Mouse (Mus musculus): ENCODE measurements around the gene Rpl3. TPM values are rescaled to one million over a fixed set of nuclear protein-coding genes. Genes with fewer than 3 reads are reported as not detected.

The Rpl3 gene
- polyA plus RNA-seq, 1 experiment from 2014 or later, result 548 TPM

- H3K9me3 ChIP-seq (replicated peaks; ENCODE audit: control insufficient read depth, low read length, poor library complexity, severe bottlenecking), result no peaks in the 10 kb centered on the region; the same call in 1 of the 2 replicates
- 96% methylated on average over 2 of the region's 2 CpGs for WGBS
- no peak overlapping the region for H3K27ac ChIP-seq (ENCODE audit: low read length)
- no peaks in the 10 kb centered on the region for H3K4me1 ChIP-seq (ENCODE audit: control insufficient read depth, insufficient read depth, low read length)
- no peak overlapping the region for H3K4me3 ChIP-seq (ENCODE audit: low read depth, low read length)
- H3K27me3 ChIP-seq (ENCODE audit: control insufficient read depth, insufficient read depth, low read depth, low read length), result no peaks in the 10 kb centered on the region
- no peak overlapping the region for H3K4me2 ChIP-seq (ENCODE audit: low read length)
- ATAC-seq, result no peak
- no peak overlapping the region for H3K9ac ChIP-seq (ENCODE audit: low read depth, low read length)
- no peaks in the 10 kb centered on the region for H3K36me3 ChIP-seq (ENCODE audit: control insufficient read depth, insufficient read depth, low read length)
Observed at GRCm38 (mm10) chr15:80045749-80046148, 45.9 kb downstream of the Rpl3 start.

- no peak overlapping the region for H3K27ac ChIP-seq (ENCODE audit: low read length)
- no peaks in the 10 kb centered on the region for H3K27me3 ChIP-seq (ENCODE audit: control insufficient read depth, insufficient read depth, low read depth, low read length)
- 94% methylated on average over 10 of the region's 10 CpGs for WGBS
- no peak for ATAC-seq
- no peak overlapping the region for H3K4me2 ChIP-seq (ENCODE audit: low read length)
- no peak overlapping the region for H3K4me3 ChIP-seq (ENCODE audit: low read depth, low read length)
- H3K9me3 ChIP-seq (replicated peaks; ENCODE audit: control insufficient read depth, low read length, poor library complexity, severe bottlenecking), result no peaks in the 10 kb centered on the region; the same call in 1 of the 2 replicates
- no peaks in the 10 kb centered on the region for H3K4me1 ChIP-seq (ENCODE audit: control insufficient read depth, insufficient read depth, low read length)
- no peak overlapping the region for H3K9ac ChIP-seq (ENCODE audit: low read depth, low read length)
- no peaks in the 10 kb centered on the region for H3K36me3 ChIP-seq (ENCODE audit: control insufficient read depth, insufficient read depth, low read length)
Observed at GRCm38 (mm10) chr15:80044249-80044648, 47.4 kb downstream of the Rpl3 start.

GRCm38 (mm10) chr15:80042152-80042551, 49.5 kb downstream of the Rpl3 start:
- Histone ChIP-seq H3K4me1 (ENCODE audit: control insufficient read depth, insufficient read depth, low read length) (no peaks in the 10 kb centered on the region), H3K27me3 (ENCODE audit: control insufficient read depth, insufficient read depth, low read depth, low read length) (no peaks in the 10 kb centered on the region), H3K36me3 (ENCODE audit: control insufficient read depth, insufficient read depth, low read length) (no peaks in the 10 kb centered on the region), H3K4me2 (ENCODE audit: low read length) (no peak overlapping the region), H3K4me3 (ENCODE audit: low read depth, low read length) (no peak overlapping the region), H3K9ac (ENCODE audit: low read depth, low read length) (no peak overlapping the region), H3K27ac (ENCODE audit: low read length) (no peak overlapping the region), H3K9me3 (replicated peaks; ENCODE audit: control insufficient read depth, low read length, poor library complexity, severe bottlenecking) (no peaks in the 10 kb centered on the region; the same call in 1 of the 2 replicates)
- 77% methylated on average over 4 of the region's 4 CpGs for WGBS
- no peak for ATAC-seq

GRCm38 (mm10) chr15:80038110-80038391, 53.6 kb downstream of the Rpl3 start:
- 100% methylated on average over 2 of the region's 2 CpGs for WGBS
- H3K4me2 ChIP-seq (ENCODE audit: low read length), result no peak overlapping the region
- no peak overlapping the region for H3K9ac ChIP-seq (ENCODE audit: low read depth, low read length)
- no peak overlapping the region for H3K4me3 ChIP-seq (ENCODE audit: low read depth, low read length)
- no peaks in the 10 kb centered on the region for H3K4me1 ChIP-seq (ENCODE audit: control insufficient read depth, insufficient read depth, low read length)
- no peak overlapping the region for H3K27ac ChIP-seq (ENCODE audit: low read length)
- H3K36me3 ChIP-seq (ENCODE audit: control insufficient read depth, insufficient read depth, low read length), result no peaks in the 10 kb centered on the region
- no peaks in the 10 kb centered on the region for H3K9me3 ChIP-seq (replicated peaks; ENCODE audit: control insufficient read depth, low read length, poor library complexity, severe bottlenecking)
- no peak for ATAC-seq
- no peaks in the 10 kb centered on the region for H3K27me3 ChIP-seq (ENCODE audit: control insufficient read depth, insufficient read depth, low read depth, low read length)

- no peaks in the 10 kb centered on the region for H3K9me3 ChIP-seq (replicated peaks; ENCODE audit: control insufficient read depth, low read length, poor library complexity, severe bottlenecking)
- no peaks in the 10 kb centered on the region for H3K36me3 ChIP-seq (ENCODE audit: control insufficient read depth, insufficient read depth, low read length)
- H3K27ac ChIP-seq (ENCODE audit: low read length), result no peak overlapping the region
- WGBS, result 85% methylated on average over 11 of the region's 11 CpGs
- H3K4me3 ChIP-seq (ENCODE audit: low read depth, low read length), result no peak overlapping the region
- no peaks in the 10 kb centered on the region for H3K4me1 ChIP-seq (ENCODE audit: control insufficient read depth, insufficient read depth, low read length)
- H3K27me3 ChIP-seq (ENCODE audit: control insufficient read depth, insufficient read depth, low read depth, low read length), result no peaks in the 10 kb centered on the region
- H3K9ac ChIP-seq (ENCODE audit: low read depth, low read length), result no peak overlapping the region
- no peak overlapping the region for H3K4me2 ChIP-seq (ENCODE audit: low read length)
- ATAC-seq, result no peak
Observed at GRCm38 (mm10) chr15:80037255-80038109, 54.2 kb downstream of the Rpl3 start.

GRCm38 (mm10) chr15:80035341-80035885, 56.3 kb downstream of the Rpl3 start:
- no peak overlapping the region for H3K4me2 ChIP-seq (ENCODE audit: low read length)
- ATAC-seq, result no peak
- 88% methylated on average over 6 of the region's 6 CpGs for WGBS
- H3K9ac ChIP-seq (ENCODE audit: low read depth, low read length), result no peak overlapping the region
- H3K36me3 ChIP-seq (ENCODE audit: control insufficient read depth, insufficient read depth, low read length), result no peaks in the 10 kb centered on the region
- no peaks in the 10 kb centered on the region for H3K9me3 ChIP-seq (replicated peaks; ENCODE audit: control insufficient read depth, low read length, poor library complexity, severe bottlenecking)
- H3K27me3 ChIP-seq (ENCODE audit: control insufficient read depth, insufficient read depth, low read depth, low read length), result no peaks in the 10 kb centered on the region
- no peaks in the 10 kb centered on the region for H3K4me1 ChIP-seq (ENCODE audit: control insufficient read depth, insufficient read depth, low read length)
- no peak overlapping the region for H3K4me3 ChIP-seq (ENCODE audit: low read depth, low read length)
- no peak overlapping the region for H3K27ac ChIP-seq (ENCODE audit: low read length)

GRCm38 (mm10) chr15:80034913-80035312, 56.8 kb downstream of the Rpl3 start:
- Histone ChIP-seq H3K36me3 (ENCODE audit: control insufficient read depth, insufficient read depth, low read length) (no peaks in the 10 kb centered on the region), H3K9ac (ENCODE audit: low read depth, low read length) (no peak overlapping the region), H3K27ac (ENCODE audit: low read length) (no peak overlapping the region), H3K4me3 (ENCODE audit: low read depth, low read length) (no peak overlapping the region), H3K27me3 (ENCODE audit: control insufficient read depth, insufficient read depth, low read depth, low read length) (no peaks in the 10 kb centered on the region), H3K4me1 (ENCODE audit: control insufficient read depth, insufficient read depth, low read length) (no peaks in the 10 kb centered on the region), H3K9me3 (replicated peaks; ENCODE audit: control insufficient read depth, low read length, poor library complexity, severe bottlenecking) (no peaks in the 10 kb centered on the region), H3K4me2 (ENCODE audit: low read length) (no peak overlapping the region)
- no peak for ATAC-seq

- Histone ChIP-seq H3K27ac (ENCODE audit: low read length) (no peak overlapping the region), H3K27me3 (ENCODE audit: control insufficient read depth, insufficient read depth, low read depth, low read length) (no peaks in the 10 kb centered on the region), H3K4me3 (ENCODE audit: low read depth, low read length) (no peak overlapping the region), H3K36me3 (ENCODE audit: control insufficient read depth, insufficient read depth, low read length) (no peaks in the 10 kb centered on the region), H3K9ac (ENCODE audit: low read depth, low read length) (no peak overlapping the region), H3K4me1 (ENCODE audit: control insufficient read depth, insufficient read depth, low read length) (no peaks in the 10 kb centered on the region), H3K4me2 (ENCODE audit: low read length) (no peak overlapping the region), H3K9me3 (replicated peaks; ENCODE audit: control insufficient read depth, low read length, poor library complexity, severe bottlenecking) (no peaks in the 10 kb centered on the region)
- 68% methylated on average over 7 of the region's 7 CpGs for WGBS
- no peak for ATAC-seq
Observed at GRCm38 (mm10) chr15:80034366-80034765, 57.3 kb downstream of the Rpl3 start.

GRCm38 (mm10) chr15:80031133-80031532, 60.5 kb downstream of the Rpl3 start:
- Histone ChIP-seq H3K27ac (ENCODE audit: low read length) (no peak overlapping the region), H3K9me3 (replicated peaks; ENCODE audit: control insufficient read depth, low read length, poor library complexity, severe bottlenecking) (no peaks in the 10 kb centered on the region), H3K27me3 (ENCODE audit: control insufficient read depth, insufficient read depth, low read depth, low read length) (no peaks in the 10 kb centered on the region), H3K4me1 (ENCODE audit: control insufficient read depth, insufficient read depth, low read length) (no peaks in the 10 kb centered on the region), H3K4me3 (ENCODE audit: low read depth, low read length) (no peak overlapping the region), H3K36me3 (ENCODE audit: control insufficient read depth, insufficient read depth, low read length) (no peaks in the 10 kb centered on the region), H3K4me2 (ENCODE audit: low read length) (no peak overlapping the region), H3K9ac (ENCODE audit: low read depth, low read length) (no peak overlapping the region)
- WGBS, result 88% methylated on average over 4 of the region's 4 CpGs
- ATAC-seq, result no peak
